In the genomic region with DNA sequence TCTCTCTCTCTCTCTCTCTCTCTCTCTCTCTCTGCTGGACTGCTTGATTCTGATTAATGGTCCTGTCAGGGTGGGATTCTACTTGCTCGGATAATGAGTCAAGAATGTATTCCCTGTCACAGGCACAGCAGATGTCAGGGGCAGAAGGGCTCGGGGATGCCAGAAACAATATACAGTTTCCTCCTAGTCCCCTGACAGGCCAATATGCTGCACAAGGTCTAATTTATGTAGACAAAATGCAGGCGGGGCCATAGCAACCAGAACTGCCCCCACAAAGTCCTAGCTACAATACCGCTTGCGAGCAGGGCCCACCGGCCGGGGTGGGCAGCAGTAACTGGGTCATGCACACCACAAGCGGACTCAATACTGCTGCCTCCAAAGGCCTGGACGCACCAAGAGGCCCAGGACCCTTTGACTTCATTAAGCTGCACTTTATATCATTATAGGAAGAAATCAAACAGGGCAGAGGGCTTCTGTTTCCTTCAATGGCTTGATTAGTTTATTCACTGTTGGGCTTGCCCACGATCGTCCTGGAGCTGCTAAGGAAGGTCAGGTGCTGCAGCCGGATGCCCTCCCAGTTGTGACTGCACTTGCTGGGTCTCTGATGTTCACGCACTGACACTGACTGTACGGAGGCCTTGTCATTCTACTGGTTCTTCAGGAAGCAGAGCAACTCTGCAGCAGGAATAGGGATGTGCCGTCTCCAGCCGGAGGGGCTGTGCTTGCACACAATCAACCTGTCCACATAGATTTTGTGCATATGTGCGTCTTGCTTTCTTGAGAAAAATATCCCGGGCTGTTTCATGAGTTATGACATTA, we compare ENCODE assay signal across 11 mouse cellular contexts.
DNase-seq lines count a peak whose midpoint lies in the region; ATAC-seq and TF ChIP-seq lines count a peak whose summit lies in the region.
"Had no signal": no experiment of that assay in that cellular context is flagged by ENCODE, and none has a peak within 500 bp of the region (broad histone marks: within the 10 kb centered on the region; RNA-seq: fewer than 3 reads in every experiment).

No protein-coding gene starts in this region.

- intact Hi-C loops in heart, adult 2 months (cut with DNase I) = no loop called here

- no peak overlapping the region for H3K27ac ChIP-seq in kidney, postnatal 0 days
- peak overlapping the region; percentile 46; the same call in 1 of the 2 replicates for H3K27ac ChIP-seq in forebrain, embryonic 15.5 days (replicated peaks)
- no peak overlapping the region for H3K27ac ChIP-seq in midbrain, embryonic 11.5 days (ENCODE audit: low read depth, low read length)
- no peak overlapping the region for H3K27ac ChIP-seq in stomach, embryonic 16.5 days (ENCODE audit: low read length)
- no peak overlapping the region for H3K27ac ChIP-seq in heart, adult 2 months
- H3K27ac ChIP-seq: limb, embryonic 13.5 days; macrophage had no signal

- H3K4me1 ChIP-seq in kidney, postnatal 0 days (replicated peaks; ENCODE audit: insufficient read depth, low read length) = 0 out of 2 replicates have a peak, but pooled peaks cover 15% of the 10 kb centered on the region
- H3K4me1 ChIP-seq in forebrain, embryonic 15.5 days = peaks cover 14% of the 10 kb centered on the region
- no peaks in the 10 kb centered on the region for H3K4me1 ChIP-seq in midbrain, embryonic 11.5 days (ENCODE audit: control insufficient read depth, insufficient read depth, low read length)
- H3K4me1 ChIP-seq in stomach, embryonic 16.5 days (ENCODE audit: control insufficient read depth, insufficient read depth, low read length) = peaks cover 10% of the 10 kb centered on the region
- H3K4me1 ChIP-seq in heart, adult 2 months (ENCODE audit: control insufficient read depth, insufficient read depth, low read length) = no peaks in the 10 kb centered on the region

- no peaks in the 10 kb centered on the region for H3K36me3 ChIP-seq in kidney, postnatal 0 days (ENCODE audit: insufficient read depth, low read length)
- H3K36me3 ChIP-seq in forebrain, embryonic 15.5 days = no peaks in the 10 kb centered on the region
- no peaks in the 10 kb centered on the region for H3K36me3 ChIP-seq in midbrain, embryonic 11.5 days (ENCODE audit: control insufficient read depth, insufficient read depth, low read length)
- H3K36me3 ChIP-seq in stomach, embryonic 16.5 days (ENCODE audit: control insufficient read depth, insufficient read depth, low read length) = no peaks in the 10 kb centered on the region
- H3K36me3 ChIP-seq in heart, adult 2 months (ENCODE audit: control insufficient read depth, insufficient read depth, low read length) = no peaks in the 10 kb centered on the region
- H3K36me3 ChIP-seq: limb, embryonic 13.5 days had no signal

- no peaks in the 10 kb centered on the region for H3K79me2 ChIP-seq in heart, adult 2 months (replicated peaks; ENCODE audit: control insufficient read depth, insufficient read depth, low read length)

- TF ChIP-seq EP300 in heart, adult 2 months (IDR thresholded peaks at IDR 0.05; ENCODE audit: insufficient read depth, low read depth, low read length) = no peak

- no peak for TF ChIP-seq CTCF in kidney, postnatal 0 days (IDR thresholded peaks at IDR 0.05; ENCODE audit: low read depth)
- TF ChIP-seq CTCF in heart, adult 2 months (IDR thresholded peaks at IDR 0.05) = no peak

- peak; percentile 92 for DNase-seq in kidney, postnatal 0 days (ENCODE audit: low spot score)
- no peak for DNase-seq in kidney, postnatal 25 days
- DNase-seq in midbrain, embryonic 11.5 days (ENCODE audit: low spot score, missing footprints) = peak; percentile 82
- no peak for DNase-seq in thymus, postnatal 10 days (ENCODE audit: low spot score in 2 of 2)
- DNase-seq in heart, adult 2 months = no peak
- DNase-seq in lung, adult 18-20 months = no peak
- DNase-seq: gastrocnemius, postnatal 36 days had no signal

- TF ChIP-seq POLR2A in heart, adult 2 months (IDR thresholded peaks at IDR 0.05; ENCODE audit: insufficient read depth, low read depth, low read length) = no peak

- no peak overlapping the region for H3K9ac ChIP-seq in kidney, postnatal 0 days (ENCODE audit: low read depth, low read length)
- no peak overlapping the region for H3K9ac ChIP-seq in forebrain, embryonic 15.5 days (replicated peaks)
- no peak overlapping the region for H3K9ac ChIP-seq in midbrain, embryonic 11.5 days (ENCODE audit: low read length)
- no peak overlapping the region for H3K9ac ChIP-seq in stomach, embryonic 16.5 days (ENCODE audit: low read length)
- H3K9ac ChIP-seq in heart, adult 2 months (ENCODE audit: low read depth, low read length) = no peak overlapping the region
- H3K9ac ChIP-seq: limb, embryonic 13.5 days had no signal

- no peak overlapping the region for H3K4me3 ChIP-seq in kidney, postnatal 0 days (replicated peaks; ENCODE audit: low read depth, low read length)
- no peak overlapping the region for H3K4me3 ChIP-seq in forebrain, embryonic 15.5 days
- H3K4me3 ChIP-seq in midbrain, embryonic 11.5 days (ENCODE audit: low read depth, low read length) = no peak overlapping the region
- no peak overlapping the region for H3K4me3 ChIP-seq in stomach, embryonic 16.5 days (replicated peaks; ENCODE audit: low read length)
- H3K4me3 ChIP-seq in heart, adult 2 months = no peak overlapping the region
- H3K4me3 ChIP-seq: limb, embryonic 13.5 days had no signal

- ATAC-seq in kidney, postnatal 0 days (replicated peaks; ENCODE audit: low FRiP score, low read depth) = peak; percentile 87
- peak; percentile 86 for ATAC-seq in forebrain, embryonic 15.5 days (replicated peaks)
- peak; percentile 63 for ATAC-seq in midbrain, embryonic 11.5 days (ENCODE audit: low FRiP score)
- ATAC-seq in stomach, embryonic 16.5 days (ENCODE audit: insufficient read depth, low FRiP score) = peak; percentile 44; the same call in 1 of the 2 replicates

- H3K27me3 ChIP-seq in kidney, postnatal 0 days (ENCODE audit: insufficient read depth, low read length) = peaks cover 7% of the 10 kb centered on the region; the same call in 1 of the 2 replicates
- no peaks in the 10 kb centered on the region for H3K27me3 ChIP-seq in forebrain, embryonic 15.5 days
- no peaks in the 10 kb centered on the region for H3K27me3 ChIP-seq in midbrain, embryonic 11.5 days (ENCODE audit: control insufficient read depth, insufficient read depth, low read length)
- no peaks in the 10 kb centered on the region; the same call in 1 of the 2 replicates for H3K27me3 ChIP-seq in stomach, embryonic 16.5 days (ENCODE audit: control insufficient read depth, insufficient read depth, low read length)
- H3K27me3 ChIP-seq in heart, adult 2 months (ENCODE audit: control insufficient read depth, insufficient read depth, low read length) = no peaks in the 10 kb centered on the region

- 26% methylated on average over 18 of the region's 18 CpGs for WGBS in kidney, postnatal 0 days
- 50% methylated on average over 18 of the region's 18 CpGs for WGBS in forebrain, embryonic 15.5 days
- WGBS in midbrain, embryonic 11.5 days = 82% methylated on average over 18 of the region's 18 CpGs
- WGBS in stomach, embryonic 16.5 days = 48% methylated on average over 18 of the region's 18 CpGs
- WGBS in heart, adult 2 months = 73% methylated on average over 18 of the region's 18 CpGs

- no peak overlapping the region for H3K4me2 ChIP-seq in kidney, postnatal 0 days (ENCODE audit: low read length)
- H3K4me2 ChIP-seq in forebrain, embryonic 15.5 days (replicated peaks) = no peak overlapping the region
- no peak overlapping the region for H3K4me2 ChIP-seq in midbrain, embryonic 11.5 days
- H3K4me2 ChIP-seq in stomach, embryonic 16.5 days (ENCODE audit: low read depth, low read length) = no peak overlapping the region
- H3K4me2 ChIP-seq: limb, embryonic 13.5 days had no signal

- H3K9me3 ChIP-seq in kidney, postnatal 0 days (replicated peaks; ENCODE audit: low read length) = no peaks in the 10 kb centered on the region
- H3K9me3 ChIP-seq in forebrain, embryonic 15.5 days = no peaks in the 10 kb centered on the region
- H3K9me3 ChIP-seq in midbrain, embryonic 11.5 days (ENCODE audit: control insufficient read depth, low read length) = no peaks in the 10 kb centered on the region
- H3K9me3 ChIP-seq in stomach, embryonic 16.5 days (replicated peaks; ENCODE audit: control insufficient read depth, low read length) = no peaks in the 10 kb centered on the region
- H3K9me3 ChIP-seq: limb, embryonic 13.5 days had no signal

Comparison
In these comparisons a context has a peak if more than half of its experiments do, and no peak if none do; other contexts are left out.
1. DNase-seq: peak in kidney, postnatal 0 days (single experiment) and midbrain, embryonic 11.5 days (single experiment); none in kidney, postnatal 25 days (0 of 2), thymus, postnatal 10 days (0 of 2), heart, adult 2 months (0 of 2) and lung, adult 18-20 months (0 of 2).
2. Peak in every context shown above with its lines, with median percentiles within 50 percentile points of each other: ATAC-seq.